Mouse (Mus musculus): ENCODE data around the gene Macrod1.

Gene Macrod1

DNA sequence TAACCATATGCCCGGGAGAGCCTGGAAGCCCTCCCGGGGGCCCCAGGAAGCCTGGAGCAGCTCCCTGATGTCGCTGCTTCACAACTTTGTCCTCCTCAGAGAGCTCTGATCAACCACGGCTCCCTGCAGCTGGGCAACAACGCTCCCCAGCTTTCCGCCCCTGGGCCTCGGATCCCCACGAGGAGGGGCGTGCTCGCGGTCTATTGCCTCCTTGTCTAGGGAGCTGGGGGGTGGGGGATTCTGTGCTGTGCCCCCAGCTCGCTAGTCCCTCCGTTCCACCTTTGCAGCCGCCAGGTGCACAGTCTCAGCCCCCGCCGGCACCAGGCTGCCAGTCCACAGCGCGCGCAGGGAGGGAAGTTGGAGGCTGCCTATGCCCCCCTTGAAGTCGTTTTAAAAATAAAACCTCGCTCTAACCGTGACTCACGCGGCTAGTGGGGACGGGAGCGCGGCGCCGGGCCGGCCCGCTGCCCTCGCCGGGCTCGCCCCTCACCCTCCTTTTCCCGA lies 108.3 kb downstream of the Macrod1 start:
- intact Hi-C loops (cut with DNase I): no loop called here

DNA sequence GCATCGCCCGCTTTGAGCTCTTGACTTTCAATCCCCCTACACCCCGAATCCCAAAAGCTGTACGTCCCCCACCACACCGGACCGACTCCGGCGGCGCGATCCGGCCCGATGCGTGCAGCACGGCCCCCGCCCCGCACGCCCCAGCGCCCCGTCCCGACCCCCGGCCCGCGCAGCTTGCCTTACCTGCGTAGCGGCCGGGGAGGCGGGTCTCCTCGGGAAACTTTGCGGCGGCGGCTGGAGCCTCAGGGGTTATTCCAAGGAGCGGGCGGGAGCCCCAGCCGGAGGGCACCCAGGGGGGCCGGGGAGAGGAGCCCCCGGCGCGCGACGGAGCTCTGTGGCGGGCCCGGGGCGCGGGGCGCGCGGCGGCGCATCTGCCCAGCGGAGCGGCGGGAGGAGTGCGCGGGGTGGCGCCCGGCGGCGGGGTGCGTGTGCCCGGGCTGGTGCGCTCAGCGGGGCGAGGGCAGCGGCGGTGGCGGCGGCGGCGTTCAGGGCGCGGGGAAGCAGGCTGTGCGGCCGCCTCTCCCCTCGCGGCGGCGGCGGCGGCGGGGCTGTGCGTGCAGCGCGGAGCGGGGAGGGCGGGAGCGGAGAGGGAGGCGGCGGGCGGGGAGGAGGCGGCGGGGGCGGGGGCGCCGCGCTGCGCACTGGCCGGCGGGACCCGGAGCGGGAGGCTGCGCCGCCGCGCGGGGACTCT lies 109.0 kb downstream of the Macrod1 start:
- intact Hi-C loops (cut with DNase I): no loop called here

DNA sequence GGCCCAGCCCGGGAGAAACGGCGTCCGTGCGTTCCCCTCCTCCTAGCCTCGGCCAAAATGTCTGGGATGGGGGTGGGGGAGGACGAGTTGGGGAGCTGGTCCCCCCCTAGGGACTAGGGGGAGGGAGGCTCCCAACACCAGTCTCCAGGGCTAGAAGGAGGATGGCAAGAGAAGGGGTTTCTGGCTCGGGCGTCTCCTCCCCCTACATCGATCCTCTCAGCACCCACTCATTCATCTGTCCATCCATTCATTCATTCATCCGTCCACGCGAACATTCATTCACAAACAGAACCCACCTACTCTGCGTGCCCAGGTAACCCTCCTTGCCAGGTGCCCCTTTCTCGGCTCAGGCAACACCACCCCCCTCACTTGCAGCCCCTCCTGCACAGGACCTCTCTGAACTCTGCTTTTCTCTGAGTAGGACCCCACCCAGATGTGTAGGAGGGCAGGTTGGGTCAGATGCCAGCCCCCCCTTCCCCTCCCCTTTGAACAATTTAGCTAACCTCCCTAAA lies 109.6 kb downstream of the Macrod1 start:
- intact Hi-C loops (cut with DNase I): no loop called here

DNA sequence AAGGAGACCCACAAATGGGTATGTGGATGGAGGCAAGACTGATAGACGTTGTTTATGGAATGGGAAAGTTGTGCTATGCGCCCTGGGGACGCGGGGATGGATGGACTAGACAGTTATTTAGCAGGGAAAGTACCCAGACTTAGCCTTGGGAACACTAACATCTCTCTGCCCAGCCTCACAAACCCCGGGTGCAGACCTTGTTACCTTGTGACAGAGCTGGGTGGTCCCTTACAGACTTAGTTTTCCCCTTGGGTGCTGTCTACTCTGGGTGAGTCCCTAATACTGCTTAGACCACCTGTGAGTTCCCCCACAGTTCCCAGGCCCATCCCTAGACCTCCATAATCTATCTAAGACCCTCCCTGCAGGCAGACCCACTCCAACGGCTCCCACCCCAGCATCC lies 110.2 kb downstream of the Macrod1 start:
- intact Hi-C loops (cut with DNase I): no loop called here

DNA sequence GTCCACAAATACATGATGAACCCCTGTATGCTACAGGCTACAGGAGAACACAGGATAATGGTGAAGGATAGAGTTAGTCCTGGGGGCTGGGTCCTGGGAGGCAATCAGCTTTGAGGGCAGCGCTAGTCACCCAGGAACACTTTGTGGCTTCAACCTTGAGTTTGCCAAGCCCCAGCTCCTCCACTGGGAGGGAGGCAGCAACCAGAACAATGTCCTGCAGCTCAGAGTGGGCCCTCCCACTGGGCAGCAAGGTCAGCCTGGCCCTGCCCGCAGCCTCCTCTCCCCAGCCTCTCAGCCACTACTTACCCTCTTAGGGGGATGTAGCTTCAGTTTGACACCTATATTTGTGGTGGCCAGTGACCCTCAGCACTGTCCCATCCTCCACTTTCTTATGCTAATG lies 111.8 kb downstream of the Macrod1 start:
- intact Hi-C loops (cut with DNase I): no loop called here

DNA sequence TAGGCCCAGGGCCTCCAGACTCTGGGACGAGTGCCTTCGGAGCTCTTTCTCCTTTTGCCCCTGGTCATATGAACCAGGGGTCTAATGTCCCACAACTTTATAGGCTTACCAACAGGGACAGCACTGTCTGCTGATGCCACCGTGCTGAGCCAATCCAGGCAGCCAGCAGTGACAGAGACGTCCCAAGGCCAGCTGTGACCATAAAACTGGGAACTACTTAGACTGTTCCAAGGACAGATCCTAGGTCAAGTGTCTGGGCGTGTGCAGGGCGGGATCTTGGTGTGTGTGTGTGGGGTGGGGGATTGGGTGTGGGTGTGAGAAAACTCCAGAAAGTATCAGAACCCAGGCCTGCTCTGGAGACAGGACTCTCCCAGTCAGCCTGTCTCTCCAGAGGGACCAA lies 114.3 kb downstream of the Macrod1 start:
- intact Hi-C loops (cut with DNase I): no loop called here

DNA sequence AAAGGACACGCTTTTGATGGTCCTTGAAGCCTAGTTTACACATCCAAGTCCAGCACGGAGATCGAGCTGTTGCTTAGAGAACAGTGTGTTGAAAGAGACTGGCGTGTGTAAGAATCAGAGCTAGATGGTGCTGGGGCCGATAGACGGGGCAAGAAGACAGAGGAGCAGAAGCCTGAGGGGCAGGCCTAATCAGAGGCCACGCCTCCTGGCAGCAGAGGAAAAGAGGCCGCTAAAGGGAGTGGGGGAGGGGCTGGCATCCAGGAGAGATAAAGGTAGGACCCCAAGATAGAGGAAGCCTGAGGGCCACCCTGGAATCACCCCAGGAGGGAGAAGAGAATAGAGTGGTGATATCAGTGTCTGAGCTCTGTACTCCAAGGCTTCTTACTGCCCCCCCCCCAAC lies 114.8 kb downstream of the Macrod1 start:
- intact Hi-C loops (cut with DNase I): no loop called here

DNA sequence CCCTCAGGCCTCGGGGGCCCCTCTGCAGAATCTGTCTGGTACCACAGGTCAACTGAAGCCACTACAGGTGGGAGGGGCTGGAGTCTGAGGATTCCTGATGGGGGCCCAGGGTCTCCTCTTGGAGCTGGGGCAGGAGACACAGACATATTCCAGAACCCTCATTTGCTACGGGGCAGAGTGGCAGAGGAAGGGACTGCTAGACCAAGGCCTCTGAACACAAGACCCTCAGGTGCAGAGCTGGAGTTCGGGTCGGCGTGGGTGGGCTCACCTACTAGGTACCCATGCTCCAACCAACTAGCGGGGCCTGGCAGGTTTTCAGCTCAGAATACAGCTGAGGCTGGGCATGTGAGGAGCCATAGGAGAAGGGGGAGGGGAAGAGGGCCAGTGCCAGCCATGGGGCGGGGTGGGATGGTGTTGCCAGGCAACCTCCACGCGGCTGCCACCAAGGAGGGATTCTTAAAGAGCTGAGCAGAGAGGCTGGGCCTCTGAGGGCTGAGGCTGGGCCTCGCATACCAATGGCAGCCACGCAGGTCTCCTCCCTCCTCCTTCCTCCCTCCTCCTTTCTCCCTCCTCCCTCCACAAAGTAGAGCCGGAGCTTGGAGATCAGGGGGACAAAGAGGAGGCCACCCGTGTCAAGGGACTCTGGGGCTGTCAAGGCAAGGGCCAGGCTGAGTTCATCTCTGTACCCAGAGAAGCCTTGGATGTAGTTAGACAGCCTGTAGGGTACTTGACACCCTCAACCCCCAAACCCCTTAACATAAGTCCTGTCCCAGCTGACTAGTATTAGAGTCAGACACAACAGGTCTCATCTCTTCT lies 115.6 kb downstream of the Macrod1 start:
- intact Hi-C loops (cut with DNase I): no loop called here

DNA sequence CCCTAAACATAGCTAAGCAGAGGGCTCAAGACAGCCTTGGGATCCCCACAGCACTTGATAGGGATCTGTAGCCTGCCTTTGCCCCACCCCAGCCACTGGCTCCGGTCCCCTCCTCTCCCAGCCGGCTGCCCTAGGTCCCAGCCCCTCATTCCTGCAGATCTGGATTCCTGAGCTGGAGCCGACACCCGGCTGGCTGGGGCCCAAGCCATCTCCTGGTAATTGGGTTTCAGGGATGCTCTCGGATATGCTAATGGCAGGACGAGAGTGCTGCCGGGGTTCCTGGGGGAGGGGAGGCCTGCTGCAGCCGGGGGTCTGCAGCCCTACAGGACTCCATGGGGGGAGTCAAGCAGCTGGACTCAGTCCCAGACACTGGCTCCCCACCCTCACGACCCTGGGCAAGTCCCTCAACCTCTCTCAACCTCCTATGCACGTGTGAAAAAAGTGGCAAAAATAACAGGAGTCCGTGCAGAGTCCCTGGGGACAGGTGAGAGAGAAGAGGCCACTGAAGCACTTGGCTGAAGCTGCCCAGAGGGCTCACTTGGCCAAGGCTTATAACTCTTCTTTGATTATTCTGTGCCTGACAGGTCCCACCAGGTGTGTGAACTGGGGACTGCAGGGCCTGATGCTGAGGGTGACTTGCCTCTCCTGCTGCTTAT lies 119.6 kb downstream of the Macrod1 start:
- intact Hi-C loops (cut with DNase I): no loop called here

DNA sequence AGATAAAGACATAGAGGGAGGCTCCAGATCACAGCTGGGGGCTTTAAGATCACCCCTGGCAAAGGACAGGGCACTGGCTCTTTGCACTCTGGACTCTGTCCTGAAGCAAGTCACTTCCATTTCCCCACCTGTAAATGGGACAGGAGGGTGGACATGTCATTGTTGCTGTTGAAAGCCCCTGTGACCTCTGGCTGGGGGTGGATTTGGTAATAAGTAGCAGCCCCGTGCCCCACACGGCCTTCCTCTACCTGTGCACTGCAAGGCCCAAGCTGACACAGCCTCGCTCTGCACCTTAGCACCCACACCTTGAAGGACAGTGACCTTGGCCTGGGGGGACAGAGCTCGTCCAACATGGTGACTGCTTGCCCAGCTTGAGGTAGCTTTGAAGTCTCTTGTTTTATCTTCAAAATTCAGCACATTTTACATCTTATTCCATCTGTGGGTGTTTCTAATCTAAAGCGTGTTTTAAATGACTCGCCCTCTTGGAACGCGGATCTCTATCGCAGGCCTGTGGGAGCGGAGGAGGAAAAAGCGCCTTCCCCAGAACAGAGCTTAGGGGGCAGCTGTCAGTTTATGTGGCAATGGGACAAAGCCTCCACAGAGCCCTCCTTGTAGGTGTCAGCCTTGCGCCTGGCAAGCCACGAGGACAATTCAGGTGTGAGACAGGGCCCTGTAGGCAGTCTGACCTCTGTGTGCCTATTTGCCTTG lies 121.3 kb downstream of the Macrod1 start:
- intact Hi-C loops (cut with DNase I): no loop called here

DNA sequence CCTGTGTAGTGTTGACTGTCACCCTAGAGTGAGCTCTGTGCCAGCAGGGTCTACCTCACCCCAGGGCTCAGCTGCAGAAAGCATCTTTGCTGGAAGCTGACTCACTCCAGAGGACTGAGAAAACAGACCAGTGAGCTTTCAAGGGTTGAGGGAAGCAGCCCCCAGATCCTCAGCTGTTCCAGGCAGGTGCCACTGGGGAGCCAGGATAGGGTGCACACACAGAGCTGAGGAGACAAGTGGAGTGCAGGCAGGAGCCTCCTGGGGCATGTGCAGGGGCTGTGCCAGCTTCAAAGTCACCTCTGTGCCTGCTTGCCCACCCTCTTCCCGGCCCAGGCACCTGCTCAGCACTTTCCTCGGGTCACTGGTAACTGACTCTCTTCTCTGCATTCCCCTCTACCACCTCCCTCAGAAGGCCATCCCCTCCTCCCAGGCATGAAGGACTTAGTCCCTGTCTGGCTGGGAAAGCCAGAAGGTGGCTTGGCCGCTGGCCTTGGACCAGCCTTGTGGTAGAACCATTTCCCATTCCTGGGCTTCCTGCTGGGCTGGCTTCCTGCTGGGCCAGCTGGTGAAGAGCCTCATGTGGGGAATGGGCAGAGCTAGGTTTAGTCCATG lies 122.3 kb downstream of the Macrod1 start:
- intact Hi-C loops (cut with DNase I): no loop called here

DNA sequence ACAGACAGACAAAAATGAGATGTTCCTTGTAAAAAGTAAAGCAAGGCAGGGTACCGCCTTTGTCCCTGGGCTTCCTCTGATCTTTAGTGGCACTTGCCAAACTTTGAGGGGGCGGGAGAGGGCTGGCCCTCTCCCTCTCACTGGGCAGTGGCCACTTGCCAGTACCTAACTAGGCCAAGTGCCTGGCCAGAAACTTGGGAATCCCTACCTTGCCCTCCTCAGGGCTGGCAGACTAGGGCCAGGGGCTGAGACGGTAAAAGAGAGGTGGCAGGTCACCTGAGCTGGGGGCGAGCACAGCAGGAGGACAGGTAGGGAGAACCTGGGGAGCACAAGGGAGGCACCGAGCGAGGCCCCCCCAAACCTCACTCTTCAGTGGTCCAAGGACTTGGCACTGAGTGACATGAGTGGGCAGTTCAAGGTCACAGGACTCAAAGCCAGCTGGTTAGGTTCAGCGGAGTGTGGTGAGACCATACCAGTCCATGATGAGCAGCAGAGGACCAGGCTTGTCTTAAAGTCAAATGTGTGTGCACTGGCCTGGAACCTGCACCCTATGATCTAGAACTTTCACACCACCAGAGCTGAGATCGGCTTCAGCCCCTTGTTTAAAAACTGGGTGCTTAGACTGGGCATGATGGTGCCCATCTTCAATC lies 124.3 kb downstream of the Macrod1 start:
- intact Hi-C loops (cut with DNase I): no loop called here

DNA sequence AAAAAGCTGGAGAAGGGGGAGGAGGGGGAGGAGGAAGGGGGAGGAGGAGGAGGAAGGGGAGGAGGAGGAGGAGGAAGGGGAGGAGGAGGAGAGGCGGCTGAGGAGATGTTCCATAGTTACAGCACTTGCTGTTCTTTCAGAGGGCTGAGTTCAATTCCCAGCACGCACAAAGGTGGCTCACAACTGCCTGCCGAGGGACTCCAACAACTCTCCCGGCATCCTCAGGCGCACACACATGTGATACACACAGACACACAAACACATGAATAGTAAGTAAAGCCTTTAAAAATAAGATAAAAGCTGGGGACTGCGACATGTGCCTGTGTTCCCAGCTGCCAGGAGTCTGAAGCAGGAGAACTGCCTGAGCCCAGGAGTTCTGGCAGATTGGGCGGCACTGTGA lies 124.9 kb downstream of the Macrod1 start:
- intact Hi-C loops (cut with DNase I): no loop called here

DNA sequence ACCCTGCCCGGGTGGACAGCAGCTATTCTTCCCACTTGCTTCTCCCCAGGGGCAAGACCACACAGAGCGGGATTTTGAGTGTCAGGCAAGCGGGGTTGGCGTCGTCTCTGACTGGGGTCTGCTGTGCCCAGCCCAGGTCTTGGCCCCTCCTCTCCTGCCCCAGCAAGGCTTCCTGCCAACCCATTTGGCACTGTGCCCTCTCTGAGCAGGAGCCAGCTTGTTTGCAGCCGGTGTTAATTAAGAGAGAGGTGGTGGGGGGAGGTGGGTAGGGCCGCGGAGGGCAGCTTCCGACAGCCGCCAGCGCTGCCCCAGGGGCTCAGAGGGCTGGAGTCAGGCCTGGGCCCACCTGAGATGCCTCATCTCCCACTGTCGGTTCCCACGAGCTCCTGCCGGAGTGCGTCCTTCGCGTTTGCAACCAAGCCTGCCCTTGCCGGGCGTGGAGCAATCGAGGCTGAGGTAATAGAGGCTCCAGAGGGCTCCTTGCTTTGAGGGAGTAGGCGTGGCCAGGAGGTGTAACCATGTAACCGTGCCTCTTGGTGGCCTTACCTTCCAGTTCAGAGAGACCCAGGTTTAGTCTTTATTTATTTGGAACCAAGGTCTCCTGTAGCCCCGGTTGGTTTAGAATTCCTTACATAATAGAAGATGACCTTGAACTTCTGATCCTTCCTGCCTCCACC lies 125.8 kb downstream of the Macrod1 start:
- intact Hi-C loops (cut with DNase I): no loop called here

DNA sequence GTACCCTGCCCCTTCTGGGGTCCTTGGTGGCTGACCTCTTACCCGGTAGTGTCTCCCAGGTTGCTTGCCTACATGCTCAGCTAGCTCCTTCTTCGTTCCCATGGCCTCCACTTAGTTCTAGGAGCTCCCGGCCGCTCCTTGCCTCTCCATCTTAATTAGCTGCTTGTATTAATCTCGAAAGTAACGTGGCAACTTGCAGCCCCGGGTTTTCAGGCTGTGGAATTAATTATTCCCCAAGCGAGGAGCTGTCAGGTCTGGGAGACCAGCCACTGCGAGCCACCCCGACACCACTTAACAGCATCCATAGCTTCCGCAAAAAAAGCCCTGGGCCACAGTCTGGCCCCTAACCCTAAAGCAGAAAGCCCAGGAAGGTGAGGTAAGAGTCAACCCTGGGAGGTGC lies 126.8 kb downstream of the Macrod1 start:
- intact Hi-C loops (cut with DNase I): no loop called here

DNA sequence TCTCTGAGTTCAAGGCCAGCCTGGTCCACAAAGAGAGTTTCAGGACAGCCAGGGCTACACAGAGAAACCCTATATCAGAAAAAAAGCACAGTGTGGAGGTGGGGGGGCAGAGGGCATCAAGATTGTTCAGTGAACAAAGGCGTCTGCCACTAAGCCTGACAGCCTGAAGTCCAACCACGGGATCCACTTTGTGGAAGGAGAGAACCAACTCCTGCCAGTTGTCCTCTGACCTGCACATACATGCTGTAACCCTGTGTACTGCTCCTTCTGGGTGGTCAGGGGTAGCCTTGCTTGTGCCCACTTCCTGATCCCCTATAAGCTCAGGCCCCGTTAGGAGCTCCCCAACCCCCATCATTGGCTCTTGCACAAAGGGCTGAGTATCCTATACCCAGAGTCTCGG lies 128.4 kb downstream of the Macrod1 start:
- intact Hi-C loops (cut with DNase I): no loop called here

DNA sequence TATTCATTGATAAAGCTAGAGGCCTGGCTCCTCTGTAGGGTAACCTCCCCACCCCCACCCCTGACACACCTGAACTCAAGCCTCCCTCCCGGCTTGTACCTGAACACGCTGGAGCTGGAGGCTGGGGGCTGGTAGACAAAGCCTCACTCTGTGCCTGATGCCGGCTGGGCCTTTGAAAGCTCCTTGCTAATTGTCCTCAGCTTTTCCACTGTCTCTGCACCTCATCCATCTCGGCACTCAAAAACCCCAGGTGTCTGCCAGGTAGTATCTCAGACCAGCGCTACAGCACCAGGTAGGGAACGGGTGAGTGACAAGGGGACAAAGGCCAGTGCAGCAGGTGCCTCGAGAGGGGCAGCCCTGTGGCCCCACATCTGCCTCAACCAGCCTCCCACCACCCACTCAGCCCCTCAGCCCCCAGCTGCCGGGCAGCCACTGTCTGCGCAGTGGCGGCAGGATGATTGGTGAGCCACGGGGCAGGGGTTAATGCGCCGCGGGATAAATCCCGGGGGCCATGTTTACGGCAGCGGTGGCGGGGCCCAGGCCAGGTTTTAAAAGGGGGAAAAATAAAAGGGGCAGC lies 129.2 kb downstream of the Macrod1 start:
- intact Hi-C loops (cut with DNase I): no loop called here

DNA sequence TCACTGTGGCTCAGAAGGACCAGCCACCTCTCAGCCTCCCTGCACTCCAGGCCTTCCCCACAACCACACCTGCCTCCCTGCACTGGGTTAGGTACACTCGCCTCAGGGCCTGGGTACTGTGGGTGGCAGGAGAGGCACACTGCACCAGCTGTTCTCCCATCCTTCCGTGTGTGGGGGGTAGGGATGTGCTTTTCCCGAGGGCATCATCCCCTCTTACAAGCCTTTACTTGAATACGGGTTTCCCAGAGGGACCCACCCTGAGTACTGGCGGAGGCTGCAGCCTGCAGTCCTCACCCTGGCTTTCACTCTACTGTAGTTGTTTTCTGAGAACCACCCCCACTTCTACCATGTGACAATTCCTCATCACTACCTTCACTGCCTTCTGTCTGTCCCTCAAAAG lies 130.5 kb downstream of the Macrod1 start:
- intact Hi-C loops (cut with DNase I): no loop called here

DNA sequence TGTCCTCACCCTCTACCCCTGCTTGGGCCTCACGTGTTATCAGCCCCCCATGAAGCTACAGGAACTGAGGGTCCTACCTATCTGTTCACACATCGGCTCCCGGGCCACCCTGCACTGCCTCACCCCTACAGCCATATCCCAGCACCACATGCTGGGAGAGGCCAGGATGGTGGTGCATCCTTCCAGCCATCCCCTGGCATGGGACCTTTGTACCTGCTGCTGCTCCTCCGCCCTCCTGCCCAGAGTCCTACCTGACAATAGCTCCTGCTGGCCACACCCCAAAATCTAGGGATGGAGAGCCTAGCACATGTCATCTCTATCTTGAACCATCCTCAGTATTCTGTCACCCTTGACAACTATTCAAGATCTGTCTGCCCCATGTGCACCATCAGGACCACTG lies 132.4 kb downstream of the Macrod1 start:
- intact Hi-C loops (cut with DNase I): no loop called here

DNA sequence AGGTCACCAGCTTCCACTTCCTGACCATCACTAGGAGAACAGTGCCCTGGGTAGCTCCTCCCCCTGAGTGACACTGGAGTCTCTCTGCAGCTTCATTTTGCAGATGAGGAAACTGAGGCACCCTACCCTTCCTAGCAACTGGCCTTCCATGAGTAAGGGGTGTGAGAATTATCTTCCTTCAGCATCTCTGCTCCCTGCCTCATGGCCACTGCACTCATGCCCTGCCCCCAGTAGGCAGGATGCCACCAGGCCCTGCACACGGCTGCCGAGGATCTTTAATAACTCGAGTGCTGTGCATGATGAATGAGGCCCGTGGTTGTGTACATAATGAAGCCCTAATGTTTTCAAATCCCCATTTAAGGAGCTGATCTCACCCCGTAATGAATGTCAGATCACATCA lies 134.4 kb downstream of the Macrod1 start:
- intact Hi-C loops (cut with DNase I): no loop called here

Data from adrenal gland (tissue).